In genomic region chr5:131851597-131852453, GRCm38 (mm10) we compare ENCODE assay signal across 13 mouse cellular contexts.
DNase-seq lines count a peak whose midpoint lies in the region; ATAC-seq and TF ChIP-seq lines count a peak whose summit lies in the region.
"Had no signal": no experiment of that assay in that cellular context is flagged by ENCODE, and none has a peak within 500 bp of the region (broad histone marks: within the 10 kb centered on the region; RNA-seq: fewer than 3 reads in every experiment).

No protein-coding gene starts in this region.

- no peak overlapping the region for H3K27ac ChIP-seq in embryonic facial prominence, embryonic 14.5 days (replicated peaks; ENCODE audit: low read depth, low read length)
- peak overlapping the region; percentile 15; the same call in 1 of the 2 replicates for H3K27ac ChIP-seq in hindbrain, embryonic 16.5 days (ENCODE audit: low read depth, low read length)
- H3K27ac ChIP-seq in midbrain, embryonic 15.5 days = peak overlapping the region; percentile 13; the same call in 1 of the 2 replicates

- no peak for TF ChIP-seq CTCF in brain, embryonic 14.5 days (IDR thresholded peaks at IDR 0.05; ENCODE audit: borderline replicate concordance, extremely low read depth, insufficient read depth, insufficient read length)

- H3K9ac ChIP-seq in embryonic facial prominence, embryonic 14.5 days (ENCODE audit: low read depth, low read length) = no peak overlapping the region
- H3K9ac ChIP-seq in hindbrain, embryonic 16.5 days (ENCODE audit: low read depth, low read length) = no peak overlapping the region
- H3K9ac ChIP-seq in midbrain, embryonic 15.5 days = no peak overlapping the region

- no peak overlapping the region for H3K4me3 ChIP-seq in embryonic facial prominence, embryonic 14.5 days (ENCODE audit: low read depth, low read length)
- no peak overlapping the region for H3K4me3 ChIP-seq in hindbrain, embryonic 16.5 days (ENCODE audit: low read length)
- no peak overlapping the region for H3K4me3 ChIP-seq in midbrain, embryonic 15.5 days

- H3K27me3 ChIP-seq in embryonic facial prominence, embryonic 14.5 days (replicated peaks; ENCODE audit: control insufficient read depth, insufficient read depth, low read length) = 0 out of 2 replicates have a peak, but pooled peaks cover 4% of the 10 kb centered on the region
- H3K27me3 ChIP-seq in hindbrain, embryonic 16.5 days (replicated peaks; ENCODE audit: control insufficient read depth, insufficient read depth, low read length) = no peaks in the 10 kb centered on the region
- H3K27me3 ChIP-seq in midbrain, embryonic 15.5 days (replicated peaks) = no peaks in the 10 kb centered on the region

- no peaks in the 10 kb centered on the region for H3K9me3 ChIP-seq in embryonic facial prominence, embryonic 14.5 days (ENCODE audit: control insufficient read depth, low read length)
- no peaks in the 10 kb centered on the region for H3K9me3 ChIP-seq in hindbrain, embryonic 16.5 days (ENCODE audit: control insufficient read depth, low read length)
- H3K9me3 ChIP-seq in midbrain, embryonic 15.5 days = no peaks in the 10 kb centered on the region

- no peak for TF ChIP-seq POLR2A in brain, embryonic 14.5 days (IDR thresholded peaks at IDR 0.05; ENCODE audit: borderline replicate concordance, extremely low read depth, insufficient read depth, insufficient read length, poor library complexity, severe bottlenecking)

- no peaks in the 10 kb centered on the region for H3K36me3 ChIP-seq in embryonic facial prominence, embryonic 14.5 days (ENCODE audit: control insufficient read depth, insufficient read depth, low read length)
- no peaks in the 10 kb centered on the region for H3K36me3 ChIP-seq in hindbrain, embryonic 16.5 days (ENCODE audit: control insufficient read depth, insufficient read depth, low read length)
- no peaks in the 10 kb centered on the region for H3K36me3 ChIP-seq in midbrain, embryonic 15.5 days (replicated peaks)

- DNase-seq in brain, embryonic 14.5 days (ENCODE audit: low read depth) = peak; percentile 93
- peak; percentile 85 for DNase-seq in embryonic facial prominence, embryonic 14.5 days (ENCODE audit: low spot score)
- DNase-seq in frontal cortex, postnatal 14 days (ENCODE audit: low spot score in 2 of 2) = no peak
- DNase-seq in natural killer cell, adult 2 months (ENCODE audit: low spot score in 2 of 2) = no peak
- DNase-seq in layer of hippocampus, adult 11-12 months (ENCODE audit: low spot score) = no peak
- DNase-seq in layer of hippocampus, adult 9-11 months = no peak
- DNase-seq: adrenal gland, adult 2 months; cerebellum, adult 8-10 months; heart, postnatal 10 days; right cerebral cortex, adult 18-20 months; thymus, postnatal 25 days had no signal

- peak overlapping the region; percentile 13 for H3K4me2 ChIP-seq in embryonic facial prominence, embryonic 14.5 days (ENCODE audit: low read depth, low read length)
- peak overlapping the region; percentile 24 for H3K4me2 ChIP-seq in hindbrain, embryonic 16.5 days (ENCODE audit: low read length)
- H3K4me2 ChIP-seq in midbrain, embryonic 15.5 days = peak overlapping the region; percentile 11

- peak; percentile 60 for ATAC-seq in embryonic facial prominence, embryonic 14.5 days (ENCODE audit: low read depth)
- peak; percentile 67 for ATAC-seq in hindbrain, embryonic 16.5 days
- peak; percentile 53 for ATAC-seq in midbrain, embryonic 15.5 days (replicated peaks)

- H3K4me1 ChIP-seq in embryonic facial prominence, embryonic 14.5 days (ENCODE audit: control insufficient read depth, insufficient read depth, low read length) = peaks cover 34% of the 10 kb centered on the region
- H3K4me1 ChIP-seq in hindbrain, embryonic 16.5 days (ENCODE audit: control insufficient read depth, insufficient read depth, low read depth, low read length) = peaks cover 22% of the 10 kb centered on the region
- peaks cover 40% of the 10 kb centered on the region for H3K4me1 ChIP-seq in midbrain, embryonic 15.5 days

- 17% methylated on average over 20 of the region's 20 CpGs for WGBS in embryonic facial prominence, embryonic 14.5 days
- 30% methylated on average over 20 of the region's 20 CpGs for WGBS in hindbrain, embryonic 16.5 days
- WGBS in midbrain, embryonic 15.5 days = 33% methylated on average over 20 of the region's 20 CpGs

Comparison
In these comparisons a context has a peak if more than half of its experiments do, and no peak if none do; other contexts are left out.
1. DNase-seq: peak in brain, embryonic 14.5 days (single experiment) and embryonic facial prominence, embryonic 14.5 days (single experiment); none in frontal cortex, postnatal 14 days (0 of 2), natural killer cell, adult 2 months (0 of 2), layer of hippocampus, adult 11-12 months (single experiment) and layer of hippocampus, adult 9-11 months (single experiment).
2. Peak in every context shown above with its lines, with median percentiles within 50 percentile points of each other: ATAC-seq and H3K4me2 ChIP-seq.